Mouse (Mus musculus) small intestine, adult 10 weeks (tissue): ENCODE measurements around the gene Samd15. TPM values are rescaled to one million over a fixed set of nuclear protein-coding genes. Genes with fewer than 3 reads are reported as not detected.

ENCODE experiments used
- polyA plus RNA-seq: library from polyadenylated mRNA; stranded (reverse); fragments of 350-450 nt; fragmentation: Illumina TruSeq; extraction: RNeasy Lipid Tissue Mini Kit (QIAGEN cat#74804); gene quantifications from one replicate; pipeline ENCODE4 v1.2.3, GENCODE M21; 2014; ENCODE audit warnings: low replicate concordance

Samd15 gene
- not detected for polyA plus RNA-seq

GRCm38 (mm10) chr12:87199206-87199972 is at the start of gene Samd15:
TSS of gene Samd15 (plus strand) at chr12:87199723.

GRCm38 (mm10) chr12:87199973-87200586 is 557 bp downstream of the Samd15 start, which contains the start of gene Tmed8:
TSS of gene Tmed8 (minus strand) at chr12:87200454.

GRCm38 (mm10) chr12:87238632-87239031 is 39.1 kb downstream of the Samd15 start, which contains the start of gene Noxred1:
TSS of gene Noxred1 (minus strand) at chr12:87238732.

Other genes with a start within 250 kb of the Samd15 start
- not detected for gene Zdhhc22, start 209.3 kb upstream of the Samd15 start, polyA plus RNA-seq
- not detected for gene Tmem63c, start 178.4 kb upstream of the Samd15 start, polyA plus RNA-seq
- not detected for gene Ngb, start 97.2 kb upstream of the Samd15 start, polyA plus RNA-seq
- gene Gstz1, start 52.6 kb upstream of the Samd15 start, polyA plus RNA-seq, result 67.0 TPM
- gene Pomt2, start 51.8 kb upstream of the Samd15 start, polyA plus RNA-seq, result 4.2 TPM
- 5.0 TPM for gene Tmed8, start 731 bp downstream of the Samd15 start, polyA plus RNA-seq
- 1.2 TPM for gene Noxred1, start 39.0 kb downstream of the Samd15 start, polyA plus RNA-seq
- 17.3 TPM for gene Vipas39, start 66.5 kb downstream of the Samd15 start, polyA plus RNA-seq
- 57.7 TPM for gene Ahsa1, start 66.8 kb downstream of the Samd15 start, polyA plus RNA-seq
- not detected for gene Ism2, start 100.0 kb downstream of the Samd15 start, polyA plus RNA-seq
- gene Sptlc2, start 188.6 kb downstream of the Samd15 start, polyA plus RNA-seq, result 289 TPM
- 136 TPM for gene Slirp, start 244.2 kb downstream of the Samd15 start, polyA plus RNA-seq
- 18.1 TPM for gene Alkbh1, start 244.3 kb downstream of the Samd15 start, polyA plus RNA-seq